Mouse (Mus musculus): ENCODE data around the gene Mapkapk3. TPM values are rescaled to one million over a fixed set of nuclear protein-coding genes. Genes with fewer than 3 reads are reported as not detected.

Mapkapk3 gene
- polyA plus RNA-seq, 1 experiment from 2014 or later = 24.8 TPM

Small RNA genes lying within 50 kb of the gene (microRNA-seq; reads per million reads assigned to microRNA genes)
- gene Gm22238 = not detected

Other genes with a start within 250 kb of the Mapkapk3 start
- 0.88 and 1.6 TPM in 2 replicates for gene Dock3, start 58.0 kb downstream of the Mapkapk3 start, polyA plus RNA-seq (2014; fragmentation: Nextera tagmentation; extraction: Ambion mirVana)
- 8.0 and 9.5 TPM in 2 replicates for gene Cish, start 6.1 kb upstream of the Mapkapk3 start, polyA plus RNA-seq (2014; fragmentation: Nextera tagmentation; extraction: Ambion mirVana)
- 12.4 and 12.9 TPM in 2 replicates for gene Hemk1, start 48.5 kb upstream of the Mapkapk3 start, polyA plus RNA-seq (2014; fragmentation: Nextera tagmentation; extraction: Ambion mirVana)
- gene 6430571L13Rik, start 50.7 kb upstream of the Mapkapk3 start, polyA plus RNA-seq (2014; fragmentation: Nextera tagmentation; extraction: Ambion mirVana) = 0.13 and 0.19 TPM in 2 replicates
- gene Cacna2d2, start 109.7 kb upstream of the Mapkapk3 start, polyA plus RNA-seq (2014; fragmentation: Nextera tagmentation; extraction: Ambion mirVana) = 0.43 and 0.70 TPM in 2 replicates
- gene Tmem115, start 244.1 kb upstream of the Mapkapk3 start, polyA plus RNA-seq (2014; fragmentation: Nextera tagmentation; extraction: Ambion mirVana) = 45.9 and 46.6 TPM in 2 replicates

Measured in stomach, embryonic 14.5 days (tissue).